Mouse (Mus musculus): ENCODE measurements around the gene Olfr1086. TPM values are rescaled to one million over a fixed set of nuclear protein-coding genes. Genes with fewer than 3 reads are reported as not detected.
"Not testable (repeated sequence)": the region's sequence is repeated elsewhere in the genome, so short reads cannot be mapped to it uniquely, and the experiment has no call there.

The Olfr1086 gene
- total RNA-seq (2017): not detected in 2 replicates

- ATAC-seq (ENCODE audit: extremely low read depth, insufficient number of reproducible peaks, low FRiP score, poor library complexity, severe bottlenecking): no peak
Observed at GRCm38 (mm10) chr2:86679992-86680391, at the start of gene Olfr1086. Olfr1086 (minus strand) TSS chr2:86680092.

- ATAC-seq (ENCODE audit: extremely low read depth, insufficient number of reproducible peaks, low FRiP score, poor library complexity, severe bottlenecking): no peak
Observed at GRCm38 (mm10) chr2:86698295-86698694, 18.4 kb upstream of the Olfr1086 start, which contains the start of gene Olfr1087. Olfr1087 (minus strand) TSS chr2:86698395.

DNA sequence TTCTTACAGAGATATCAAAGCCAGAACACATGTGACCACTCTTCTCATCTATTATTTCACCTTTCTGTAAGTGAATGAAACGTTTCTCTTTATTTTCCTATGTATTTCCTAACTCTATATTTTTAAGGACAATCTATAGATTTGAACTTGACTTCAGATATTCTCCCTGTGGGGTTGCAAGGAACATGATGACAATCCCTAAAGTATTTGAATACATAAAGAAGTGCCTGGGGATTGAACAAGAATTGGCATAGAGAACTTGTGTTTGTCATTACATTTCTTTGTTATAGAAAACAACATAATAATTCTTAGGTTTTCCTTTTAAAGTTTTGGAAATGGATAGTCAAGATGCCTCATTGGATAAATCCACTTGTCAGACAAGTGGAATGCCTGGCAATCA, 18.0 kb downstream of the Olfr1086 start, which contains the start of gene Olfr1085:
Gene Olfr1085 (minus strand): TSS at position 101 of the 400 bp plus-strand sequence.
- no peak for ATAC-seq (ENCODE audit: extremely low read depth, insufficient number of reproducible peaks, low FRiP score, poor library complexity, severe bottlenecking)

DNA sequence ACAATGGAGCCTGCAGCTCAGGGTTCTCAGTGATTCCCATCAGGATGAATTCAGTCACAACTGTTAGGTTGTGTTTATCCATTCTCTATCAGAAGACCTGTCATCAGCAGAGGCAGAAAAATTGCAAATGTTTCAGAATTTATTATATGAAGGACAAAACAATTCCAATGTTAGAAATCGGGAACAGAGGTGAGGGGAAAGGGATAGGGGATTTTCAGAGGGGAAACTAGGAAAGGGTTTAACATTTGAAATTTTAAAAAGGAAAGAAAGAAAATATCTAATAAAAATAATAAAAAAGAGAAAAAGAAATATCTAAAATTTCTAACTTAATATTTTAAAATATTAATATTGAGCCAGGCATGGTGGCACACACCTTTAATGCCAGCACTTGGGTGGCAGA, 40.3 kb downstream of the Olfr1086 start, which contains the start of gene Olfr1084:
Gene Olfr1084 (minus strand): TSS at position 101 of the 400 bp plus-strand sequence.
- ATAC-seq (ENCODE audit: extremely low read depth, insufficient number of reproducible peaks, low FRiP score, poor library complexity, severe bottlenecking): not testable (repeated sequence)

Other genes starting within 250 kb of the Olfr1086 start
- gene Olfr1065, start 229.5 kb downstream of the Olfr1086 start, total RNA-seq (2017): not detected in 2 replicates
- not detected in 2 replicates for gene Olfr1066, start 223.8 kb downstream of the Olfr1086 start, total RNA-seq (2017)
- gene Olfr228, start 192.7 kb downstream of the Olfr1086 start, total RNA-seq (2017): not detected in 2 replicates
- not detected in 2 replicates for gene Olfr1076, start 171.6 kb downstream of the Olfr1086 start, total RNA-seq (2017)
- gene Olfr1079, start 137.6 kb downstream of the Olfr1086 start, total RNA-seq (2017): not detected in 2 replicates
- gene Olfr1080, start 121.9 kb downstream of the Olfr1086 start, total RNA-seq (2017): not detected in 2 replicates
- not detected in 2 replicates for gene Olfr1082, start 81.1 kb downstream of the Olfr1086 start, total RNA-seq (2017)
- not detected in 2 replicates for gene Olfr1084, start 40.4 kb downstream of the Olfr1086 start, total RNA-seq (2017)
- gene Olfr1085, start 18.1 kb downstream of the Olfr1086 start, total RNA-seq (2017): 0.12 TPM in 1 of 2 replicates, not detected in the other
- not detected in 2 replicates for gene Olfr1087, start 18.3 kb upstream of the Olfr1086 start, total RNA-seq (2017)
- gene Olfr1089, start 53.6 kb upstream of the Olfr1086 start, total RNA-seq (2017): not detected in 2 replicates
- gene Olfr1090, start 78.9 kb upstream of the Olfr1086 start, total RNA-seq (2017): not detected in 2 replicates
- gene Olfr1093, start 102.4 kb upstream of the Olfr1086 start, total RNA-seq (2017): not detected in 2 replicates
- gene Olfr141, start 129.9 kb upstream of the Olfr1086 start, total RNA-seq (2017): 0.12 TPM in 1 of 2 replicates, not detected in the other
- 0.37 TPM in 1 of 2 replicates, not detected in the other for gene Olfr1094, start 144.6 kb upstream of the Olfr1086 start, total RNA-seq (2017)
- not detected in 2 replicates for gene Olfr1095, start 171.6 kb upstream of the Olfr1086 start, total RNA-seq (2017)
- not detected in 2 replicates for gene Gm13723, start 194.7 kb upstream of the Olfr1086 start, total RNA-seq (2017)
- not detected in 2 replicates for gene Olfr1097, start 212.1 kb upstream of the Olfr1086 start, total RNA-seq (2017)
- not detected in 2 replicates for gene Olfr1098, start 244.5 kb upstream of the Olfr1086 start, total RNA-seq (2017)

Measured in neutrophil, adult 5-6 weeks (primary cell).